Mouse (Mus musculus) gastrocnemius, postnatal 4 days (tissue): Measurements from ENCODE around the gene Eps8l1. TPM values are rescaled to one million over a fixed set of nuclear protein-coding genes. Genes with fewer than 3 reads are reported as not detected.
"Not testable (repeated sequence)": the region's sequence is repeated elsewhere in the genome, so short reads cannot be mapped to it uniquely, and the experiment has no call there.

Experiments
- DNase-seq, 2 experiments: peaks; one replicate each; pipeline ENCODE4 v3.0.0; 2021 to 2022; ENCODE audit warnings: low spot score in 2 of 2, mixed read lengths in 2 of 2
- long read RNA-seq, 2 experiments: library from polyadenylated mRNA; stranded (forward); transcript quantifications; one replicate each; pipeline ENCODE4 v2.0.0; 2021
- total RNA-seq, 2 experiments: library from RNA; stranded (reverse); gene quantifications; 2 replicates each; pipeline ENCODE4 v1.2.3; 2021

Eps8l1 gene
- total RNA-seq, result 1 to 10 TPM; 2.4 to 5.1 TPM
- long read RNA-seq, experiment 1, partial matches to known transcripts, result 0 of 1 reads
- long read RNA-seq, experiment 1, other reads (novel, unspliced or antisense), result 0 of 1 reads
- long read RNA-seq, experiment 2, partial matches to known transcripts, result 1 of 4 reads
- long read RNA-seq, experiment 2, other reads (novel, unspliced or antisense), result 2 of 4 reads

- no peak for DNase-seq
These were observed at the start of gene Eps8l1 for GRCm38 (mm10) chr7:4460576-4461434. TSS of gene Eps8l1 (plus strand) at chr7:4460674.

DNA sequence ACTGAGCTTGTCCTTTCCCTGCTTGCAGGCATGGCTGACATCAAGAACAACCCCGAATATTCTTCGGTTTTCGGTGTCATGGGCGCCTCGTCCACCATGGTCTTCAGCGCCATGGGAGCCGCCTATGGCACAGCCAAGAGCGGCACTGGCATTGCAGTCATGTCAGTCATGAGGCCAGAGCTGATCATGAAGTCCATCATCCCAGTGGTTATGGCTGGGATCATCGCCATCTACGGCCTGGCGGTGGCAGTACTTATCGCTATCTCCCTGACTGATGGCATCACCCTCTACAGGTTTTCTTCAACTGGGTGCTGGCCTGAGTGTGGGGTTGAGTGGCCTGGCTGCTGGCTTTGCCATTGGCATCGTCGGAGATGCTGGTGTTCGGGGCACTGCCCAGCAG, 48.1 kb upstream of the Eps8l1 start:
- not testable (repeated sequence) for DNase-seq

GRCm38 (mm10) chr7:4419681-4420080, 40.8 kb upstream of the Eps8l1 start:
- DNase-seq, result no peak

GRCm38 (mm10) chr7:4420230-4420629, 40.2 kb upstream of the Eps8l1 start:
- no peak for DNase-seq

DNA sequence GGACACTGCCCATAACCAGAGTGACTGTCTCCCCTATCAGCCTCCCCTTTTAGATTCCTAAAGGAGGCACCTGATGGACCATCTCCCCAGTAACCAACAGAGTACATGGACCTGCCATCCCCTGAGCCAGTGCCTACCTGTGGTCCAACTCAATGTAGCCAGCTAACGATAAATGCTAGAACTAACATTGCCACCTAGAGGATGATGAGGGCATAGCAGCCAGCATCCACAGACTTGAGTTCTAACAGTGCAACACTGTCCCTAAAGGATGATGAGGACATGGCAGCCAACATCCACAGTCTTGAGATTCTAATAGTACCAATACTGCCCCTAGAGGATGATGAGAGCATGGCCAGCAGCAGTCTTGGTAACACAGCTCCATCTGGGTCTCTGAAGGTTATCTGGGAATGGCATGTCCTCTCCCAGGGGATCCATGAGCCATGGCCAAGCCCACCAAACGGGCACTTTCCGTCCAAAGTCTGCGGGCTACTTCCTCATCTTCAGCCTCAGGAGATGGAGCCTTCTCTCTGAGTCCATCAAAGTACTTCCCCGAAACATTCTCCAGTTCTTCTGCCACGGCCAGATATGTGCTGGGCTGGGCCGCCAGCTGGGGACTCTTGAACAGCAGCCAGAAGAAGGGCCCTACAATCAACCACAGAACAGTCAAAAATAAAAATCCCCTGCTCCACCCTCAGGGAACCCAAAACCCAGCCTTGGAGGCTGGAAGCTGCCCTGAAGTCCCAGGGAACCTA, 33.1 kb upstream of the Eps8l1 start:
- DNase-seq, result peak; percentile 47 to 81

- no peak for DNase-seq
These were observed 30.1 kb upstream of the Eps8l1 start for GRCm38 (mm10) chr7:4430246-4430844.

- peak; percentile 44 to 59 for DNase-seq
These were observed 28.9 kb upstream of the Eps8l1 start for GRCm38 (mm10) chr7:4431548-4431947.

DNA sequence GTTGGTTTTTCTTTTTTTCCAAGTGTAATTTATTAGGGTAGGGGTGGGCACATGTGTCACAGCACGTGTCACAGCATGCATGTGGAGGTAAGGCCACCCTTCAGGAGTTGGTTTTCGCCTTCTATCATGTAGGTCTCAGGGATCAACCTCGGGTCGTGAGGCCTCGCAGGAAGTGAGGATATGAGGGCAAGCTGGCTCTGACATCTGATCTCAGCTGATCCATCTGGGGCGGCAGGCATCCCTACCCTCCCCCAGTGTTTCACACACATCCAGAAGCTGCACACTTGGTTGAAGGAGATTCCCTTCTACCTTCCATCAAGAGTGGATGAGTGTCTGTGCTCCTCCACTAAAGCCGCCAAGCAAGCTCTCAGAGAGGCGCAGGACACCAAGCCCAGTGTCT, 28.4 kb upstream of the Eps8l1 start:
- no peak for DNase-seq

- DNase-seq, result no peak
These were observed 22.8 kb upstream of the Eps8l1 start for GRCm38 (mm10) chr7:4437721-4438120.

DNA sequence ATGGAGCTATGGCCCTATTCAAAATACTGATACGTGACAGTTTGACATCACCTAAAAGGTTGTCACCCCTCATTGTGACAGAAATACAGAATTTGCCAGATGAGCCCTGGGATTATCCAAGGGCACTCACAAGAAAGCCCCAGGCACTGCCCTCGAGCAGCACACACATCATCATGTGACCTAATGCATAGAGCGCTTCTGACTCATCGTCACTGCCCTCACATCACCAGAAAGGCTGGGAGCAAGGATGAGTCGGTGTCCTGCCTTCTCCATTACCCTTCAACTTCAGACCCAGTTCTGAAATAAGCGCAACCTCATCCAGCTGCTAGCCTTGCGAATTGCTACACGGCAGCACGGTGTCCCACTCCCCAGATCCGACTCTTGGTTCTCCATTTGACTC, 19.9 kb upstream of the Eps8l1 start:
- DNase-seq, result no peak

GRCm38 (mm10) chr7:4445216-4445791, 15.2 kb upstream of the Eps8l1 start, which contains the start of gene Rdh13:
TSS of gene Rdh13 (minus strand) at chr7:4445649.
- DNase-seq, result peak; percentile 72 to 87

DNA sequence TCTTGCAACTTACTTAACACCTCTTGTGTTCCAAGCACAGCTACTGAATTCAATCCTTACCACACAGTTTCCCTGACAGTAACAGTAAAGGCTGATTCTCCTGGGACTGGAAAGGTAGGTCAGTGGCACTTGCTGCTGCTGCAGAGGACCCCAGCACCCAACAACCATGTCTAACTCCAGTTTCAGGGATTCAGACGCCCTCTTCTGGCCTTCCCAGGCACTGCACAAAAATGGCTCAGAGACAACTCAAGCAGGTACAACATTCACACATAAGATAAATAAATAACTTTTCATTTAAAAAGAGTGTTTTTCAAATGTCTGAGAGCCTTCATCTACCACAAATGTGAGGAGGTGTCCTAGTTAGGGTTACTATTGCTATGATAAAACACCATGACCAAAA, 13.3 kb upstream of the Eps8l1 start:
- no peak for DNase-seq

DNA sequence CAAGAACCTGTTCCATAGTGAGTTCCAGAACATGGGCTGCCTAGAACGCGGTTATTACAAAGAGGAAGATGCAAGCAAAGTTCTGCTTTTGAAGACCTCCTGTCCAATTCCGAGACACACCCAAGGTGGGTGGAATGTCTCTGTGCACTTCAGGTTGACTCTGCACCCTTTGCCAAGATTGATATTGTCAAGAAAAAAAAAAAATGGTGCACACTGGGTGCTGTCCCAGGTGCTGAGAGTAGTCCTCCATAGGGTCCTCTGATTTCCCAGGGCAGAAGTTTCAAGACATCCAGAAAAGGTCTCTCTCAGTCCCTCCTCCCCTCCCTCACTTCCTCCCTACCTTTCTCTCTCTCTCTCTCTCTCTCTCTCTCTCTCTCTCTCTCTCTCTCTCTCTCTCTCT, 12.0 kb upstream of the Eps8l1 start:
- no peak for DNase-seq

DNA sequence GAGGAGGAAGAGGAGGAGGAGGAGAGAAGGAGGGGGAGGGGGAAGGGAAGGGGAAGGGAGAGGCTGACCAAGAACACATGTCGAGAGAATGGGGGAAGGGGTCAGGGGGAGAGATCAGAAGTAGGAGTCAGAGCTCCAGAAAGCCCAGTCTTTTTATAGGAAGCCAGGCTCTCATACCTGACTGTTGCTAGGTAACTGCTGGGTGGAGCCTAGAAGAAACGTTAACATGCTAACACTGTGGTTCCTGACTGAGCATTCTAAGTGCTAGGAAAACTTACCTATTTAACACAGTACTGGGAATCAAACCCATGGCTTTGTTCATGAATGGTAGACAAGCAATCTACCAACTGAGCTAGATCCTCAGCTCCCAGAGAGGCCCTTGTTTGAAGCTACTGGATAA, 11.3 kb upstream of the Eps8l1 start:
- DNase-seq, result no peak

DNA sequence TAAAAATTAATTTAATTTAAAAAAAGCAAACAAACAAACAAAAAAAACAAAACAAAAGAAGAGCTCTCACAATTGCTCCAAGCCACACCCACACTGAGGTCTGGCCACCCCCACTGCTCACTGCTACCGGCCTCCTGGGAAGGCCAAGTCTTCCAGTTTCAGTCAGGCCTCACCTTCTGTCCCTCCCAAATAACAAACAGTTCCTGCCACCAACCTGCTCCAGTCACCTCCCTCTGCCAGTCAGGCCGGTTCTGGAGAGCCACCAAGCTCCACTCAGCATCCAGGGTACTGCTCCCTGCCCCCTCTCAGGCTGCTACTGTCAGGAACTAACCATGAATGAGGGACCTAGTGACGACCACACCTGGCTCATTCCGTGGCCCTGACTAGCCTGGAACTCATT, 7.8 kb upstream of the Eps8l1 start:
- no peak for DNase-seq

DNA sequence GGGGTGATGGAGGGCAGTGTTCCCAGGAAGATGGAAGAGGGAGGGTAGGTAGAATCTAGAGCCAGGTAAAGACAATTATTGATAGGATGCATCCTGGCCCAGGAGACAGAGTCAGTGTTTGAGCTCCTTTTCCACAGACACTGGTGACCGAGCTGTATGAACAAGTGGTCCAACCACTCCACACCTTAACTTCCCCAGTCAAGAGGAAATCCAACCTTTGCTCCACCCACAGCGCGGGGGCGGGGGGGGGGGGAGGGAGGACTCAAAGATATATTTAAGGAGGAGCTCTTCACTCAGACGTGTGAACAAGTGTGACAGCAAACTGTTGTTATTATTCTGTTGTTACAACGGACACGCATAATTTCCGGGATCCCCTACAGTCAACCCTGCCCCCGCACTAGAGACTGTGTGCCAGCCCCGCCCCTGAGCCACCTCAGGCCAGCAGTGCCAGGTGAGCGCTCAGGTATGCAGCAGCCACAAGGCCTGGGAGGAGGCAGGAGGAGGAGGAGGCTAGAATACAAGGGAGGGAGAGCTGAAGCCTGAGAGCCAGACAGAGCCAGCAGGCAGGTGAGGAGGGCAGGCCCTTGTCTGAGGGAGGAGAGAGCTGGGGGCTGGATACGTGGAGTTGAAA, 3.8 kb downstream of the Eps8l1 start:
- no peak for DNase-seq

- DNase-seq, result no peak
These were observed 7.3 kb downstream of the Eps8l1 start for GRCm38 (mm10) chr7:4467801-4468200.

GRCm38 (mm10) chr7:4470275-4471178, 10.1 kb downstream of the Eps8l1 start:
- DNase-seq, result no peak

GRCm38 (mm10) chr7:4471179-4471555, 10.7 kb downstream of the Eps8l1 start:
- peak; percentile 53 to 80 for DNase-seq

- DNase-seq, result no peak
These were observed 13.5 kb downstream of the Eps8l1 start for GRCm38 (mm10) chr7:4473940-4474339.
